Mouse (Mus musculus): Measurements from ENCODE around the gene Ust.

DNA sequence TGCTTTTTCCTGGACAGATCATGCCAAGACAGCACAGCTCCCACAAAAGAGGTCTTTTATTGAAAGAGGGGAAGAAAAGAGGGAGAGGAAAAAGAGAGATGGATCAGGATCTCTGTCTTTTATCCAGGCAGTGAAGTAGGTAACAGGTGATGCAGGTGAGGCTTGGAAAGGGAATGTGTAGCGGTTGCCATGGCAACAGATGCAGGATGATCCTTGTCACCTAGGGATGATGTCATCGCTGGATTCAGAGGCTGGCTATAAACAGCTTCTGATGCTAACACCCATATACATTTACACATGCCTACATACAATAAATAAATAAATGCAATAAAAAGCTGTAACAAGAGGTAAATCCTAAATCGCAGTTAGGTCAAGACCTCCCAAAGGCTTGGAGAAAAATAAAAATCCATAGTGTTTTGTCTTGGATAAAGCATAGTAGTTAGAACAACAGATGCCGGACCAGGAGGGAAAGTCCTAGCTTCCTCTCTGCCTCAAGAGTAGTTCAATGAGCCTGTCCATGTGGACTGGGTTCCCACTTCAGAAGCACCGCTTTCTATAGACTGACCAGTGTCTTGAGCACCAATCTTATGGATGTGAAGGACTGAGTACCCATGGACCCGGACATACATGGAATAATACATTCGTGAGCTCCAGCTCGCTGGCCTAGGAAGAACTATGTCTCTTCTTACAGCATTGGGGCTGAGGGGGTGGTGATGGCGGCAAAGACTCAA is 319.4 kb downstream of the Ust start:
- no peak for TF ChIP-seq CTCF (IDR thresholded peaks at IDR 0.05)
- TF ChIP-seq POLR2A (IDR thresholded peaks at IDR 0.05; ENCODE audit: insufficient read depth, low read depth, low read length) = no peak
- TF ChIP-seq EP300 (IDR thresholded peaks at IDR 0.05; ENCODE audit: insufficient read depth, low read depth, low read length) = no peak

Data from heart, adult 2 months (tissue).